Mouse (Mus musculus): ENCODE measurements around the gene Bloc1s3. TPM values are rescaled to one million over a fixed set of nuclear protein-coding genes. Genes with fewer than 3 reads are reported as not detected.

The Bloc1s3 gene
- polyA plus RNA-seq (2012; rRNA removed) = 7.9 and 8.1 TPM in 2 replicates

DNA sequence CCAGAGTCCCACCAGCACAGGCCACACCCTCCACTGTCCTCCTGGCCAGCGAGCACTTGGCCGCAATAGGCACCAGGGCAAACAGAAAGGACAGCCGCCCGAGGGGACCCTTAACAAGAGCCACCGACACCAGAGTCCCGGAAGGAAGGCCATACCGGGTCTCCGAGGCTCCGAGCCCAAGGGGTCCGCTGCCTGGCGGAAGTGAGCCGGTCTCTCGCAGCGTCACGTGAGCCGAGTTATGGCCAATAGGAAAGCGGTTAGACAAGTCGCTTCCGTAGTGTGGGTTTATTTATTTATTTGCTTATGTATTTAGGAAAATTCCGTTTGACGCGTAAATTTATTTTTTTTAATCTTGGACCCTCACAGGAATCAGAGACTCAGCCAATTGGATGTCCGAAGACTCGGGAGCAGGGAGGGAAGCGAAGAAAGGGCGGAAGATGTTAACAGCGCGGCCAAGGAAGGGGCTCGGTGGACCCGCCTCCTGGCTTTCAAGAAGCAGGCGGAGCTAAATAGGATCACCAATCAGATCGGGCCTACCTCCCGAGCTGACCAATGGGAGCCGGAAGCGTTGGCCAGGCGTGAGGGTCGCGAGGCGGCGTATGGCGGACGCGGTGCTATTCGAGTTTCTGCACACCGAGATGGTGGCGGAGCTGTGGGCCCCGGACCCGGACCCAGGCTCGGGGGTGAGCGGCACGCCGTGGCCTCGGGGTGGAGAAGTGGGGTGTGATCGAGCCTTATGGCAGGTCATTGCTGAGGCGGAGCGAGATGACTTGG lies at the start of gene Bloc1s3, which contains the start of gene Trappc6a:
Gene Bloc1s3, minus strand, starts transcription at position 218 of the 774 bp plus-strand sequence.
Gene Trappc6a, plus strand, starts transcription at position 246 of the 774 bp plus-strand sequence.
- DNase-seq (ENCODE audit: extremely low spot score in 1 of 2, low spot score in 1 of 2) = peak; percentile 90 to 96

- DNase-seq (ENCODE audit: extremely low spot score in 1 of 2, low spot score in 1 of 2) = no peak
Measured at GRCm38 (mm10) chr7:19557086-19557485, 48.9 kb upstream of the Bloc1s3 start.

GRCm38 (mm10) chr7:19554168-19554567 lies 46.0 kb upstream of the Bloc1s3 start:
- DNase-seq (ENCODE audit: extremely low spot score in 1 of 2, low spot score in 1 of 2) = peak; percentile 60 to 82

DNA sequence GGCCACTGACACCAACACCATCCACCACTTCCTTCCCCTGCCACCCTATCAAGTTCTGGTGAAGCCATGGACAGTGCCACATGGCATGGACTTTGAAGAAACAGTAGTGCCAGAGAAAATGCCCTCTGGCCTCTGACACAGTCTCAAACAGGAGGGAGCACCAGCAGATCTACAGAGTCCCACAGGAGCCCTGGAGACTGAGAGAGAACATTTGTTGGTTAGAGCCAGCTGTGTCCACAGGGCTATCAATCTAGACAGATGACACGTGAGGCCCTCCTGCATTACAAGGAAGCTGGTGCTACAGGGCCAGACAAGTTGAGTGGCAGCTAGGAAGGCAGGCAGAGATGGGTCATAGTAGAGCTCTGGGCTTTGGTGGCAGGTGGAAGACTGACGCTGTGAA lies 44.3 kb upstream of the Bloc1s3 start:
- DNase-seq (ENCODE audit: extremely low spot score in 1 of 2, low spot score in 1 of 2) = no peak

DNA sequence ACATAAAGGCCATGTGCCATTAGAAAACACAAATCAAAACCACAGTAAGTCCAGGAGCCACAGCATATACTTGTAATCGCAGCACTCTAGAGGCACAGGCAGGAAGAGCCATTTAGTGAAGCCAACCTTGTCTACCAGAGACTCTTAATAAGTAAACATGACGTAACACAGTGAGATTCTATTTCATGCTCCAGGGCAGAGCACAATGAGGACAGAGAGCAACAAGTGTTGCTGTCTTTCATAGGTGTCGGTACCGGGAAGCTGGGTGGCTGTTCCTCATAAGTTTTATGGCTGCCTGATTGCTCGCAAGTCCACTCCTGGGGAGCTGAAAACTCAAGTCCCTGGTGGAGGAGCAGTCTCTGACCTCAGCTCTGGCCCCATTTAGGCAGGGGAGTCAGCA lies 43.5 kb upstream of the Bloc1s3 start:
- DNase-seq (ENCODE audit: extremely low spot score in 1 of 2, low spot score in 1 of 2) = no peak

DNA sequence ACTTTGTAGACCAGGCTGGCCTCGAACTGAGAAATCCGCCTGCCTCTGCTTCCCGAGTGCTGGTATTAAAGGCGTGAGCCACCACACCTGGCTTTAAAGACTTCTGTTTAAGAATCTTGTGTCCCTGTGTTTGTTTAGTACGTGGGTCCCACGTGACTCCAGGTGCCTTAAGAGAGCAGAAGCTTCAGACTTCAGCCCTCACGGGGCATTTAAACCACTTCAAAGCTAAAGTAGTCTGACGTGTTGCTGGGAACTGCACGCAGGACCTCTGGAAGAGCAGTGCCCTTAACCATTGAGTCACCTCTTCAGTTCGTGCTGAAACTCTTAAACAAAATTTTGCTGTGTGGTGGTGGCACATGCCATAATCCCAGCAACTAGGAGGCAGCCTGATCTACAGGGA lies 41.2 kb upstream of the Bloc1s3 start:
- DNase-seq (ENCODE audit: extremely low spot score in 1 of 2, low spot score in 1 of 2) = no peak

DNA sequence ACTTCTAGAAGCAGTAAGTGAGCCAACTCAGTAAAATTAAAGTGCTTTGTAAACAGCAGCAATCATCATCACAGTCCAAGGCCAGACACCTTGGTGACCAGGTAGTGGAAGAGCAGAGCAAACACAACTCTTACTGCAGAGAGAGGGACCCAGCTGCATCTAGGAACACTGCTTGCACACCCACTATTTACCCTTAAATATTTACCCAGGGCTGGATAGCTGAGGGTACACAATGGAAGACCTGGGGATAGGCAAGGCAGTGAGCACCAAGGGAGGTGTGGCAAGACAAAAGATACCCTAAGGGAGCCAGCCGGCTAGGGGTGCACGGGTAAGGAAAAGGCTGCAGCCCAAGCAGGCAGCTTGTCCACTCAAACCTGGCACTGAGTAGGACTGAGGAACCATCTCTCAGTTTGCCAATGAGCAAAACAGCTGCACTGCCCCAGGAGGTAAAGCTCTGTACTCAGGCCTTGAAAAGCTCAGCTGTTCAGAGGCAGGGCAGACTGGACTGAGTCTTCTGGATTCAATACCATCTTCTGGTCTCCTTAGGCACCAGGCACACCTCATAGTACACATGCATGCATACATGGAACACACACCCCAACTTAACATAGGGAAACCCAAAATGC lies 39.3 kb upstream of the Bloc1s3 start:
- DNase-seq (ENCODE audit: extremely low spot score in 1 of 2, low spot score in 1 of 2) = no peak

- no peak for DNase-seq (ENCODE audit: extremely low spot score in 1 of 2, low spot score in 1 of 2)
Measured at GRCm38 (mm10) chr7:19546007-19546406, 37.8 kb upstream of the Bloc1s3 start.

- DNase-seq (ENCODE audit: extremely low spot score in 1 of 2, low spot score in 1 of 2) = no peak
Measured at GRCm38 (mm10) chr7:19543584-19543983, 35.4 kb upstream of the Bloc1s3 start.

GRCm38 (mm10) chr7:19542155-19542691 lies 34.1 kb upstream of the Bloc1s3 start:
- DNase-seq (ENCODE audit: extremely low spot score in 1 of 2, low spot score in 1 of 2) = no peak

- no peak for DNase-seq (ENCODE audit: extremely low spot score in 1 of 2, low spot score in 1 of 2)
Measured at GRCm38 (mm10) chr7:19541681-19542154, 33.6 kb upstream of the Bloc1s3 start.

- DNase-seq (ENCODE audit: extremely low spot score in 1 of 2, low spot score in 1 of 2) = no peak
Measured at GRCm38 (mm10) chr7:19540771-19541566, 32.8 kb upstream of the Bloc1s3 start.

GRCm38 (mm10) chr7:19534676-19535075 lies 26.5 kb upstream of the Bloc1s3 start:
- no peak for DNase-seq (ENCODE audit: extremely low spot score in 1 of 2, low spot score in 1 of 2)

DNA sequence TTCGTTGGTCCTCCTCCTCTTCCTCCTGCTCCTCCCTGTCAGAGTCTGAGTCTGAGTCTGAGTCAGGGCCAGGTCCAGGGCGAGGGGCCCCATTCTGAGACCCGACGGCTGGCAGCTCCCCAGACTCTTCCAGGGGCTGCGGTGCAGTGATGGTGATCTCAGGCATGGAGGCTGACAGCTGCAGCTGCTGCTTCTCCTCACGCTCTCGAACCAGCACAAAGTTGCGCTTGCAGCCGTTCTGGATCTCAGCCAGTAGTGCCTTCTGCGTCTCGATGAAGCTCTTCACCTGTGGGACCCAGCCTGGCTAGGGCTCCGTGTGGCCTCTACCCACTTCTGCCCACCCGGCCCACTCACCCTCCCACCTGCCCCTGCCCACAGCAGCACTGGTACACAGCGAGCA lies 24.1 kb upstream of the Bloc1s3 start:
- DNase-seq (ENCODE audit: extremely low spot score in 1 of 2, low spot score in 1 of 2) = no peak

DNA sequence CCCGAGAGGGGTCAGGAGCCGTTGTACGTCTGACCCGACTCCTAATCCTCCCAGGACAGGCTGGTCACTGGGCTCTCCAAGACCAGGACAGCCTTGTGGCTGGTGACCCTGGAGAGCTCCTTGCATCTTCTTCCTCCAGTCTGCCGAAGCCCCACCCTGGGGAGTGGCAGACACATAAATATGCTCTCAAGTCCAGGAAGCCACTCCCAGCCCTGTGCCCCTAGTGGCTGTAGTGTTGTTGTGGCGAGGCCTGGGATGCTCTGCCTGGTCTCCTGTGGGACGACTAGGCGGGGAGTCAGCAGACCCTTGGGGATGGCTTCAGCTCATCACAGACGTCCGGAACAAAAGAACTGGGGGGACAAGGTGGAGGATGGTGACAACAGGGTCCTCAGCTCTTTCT lies 22.9 kb upstream of the Bloc1s3 start:
- DNase-seq (ENCODE audit: extremely low spot score in 1 of 2, low spot score in 1 of 2) = no peak

GRCm38 (mm10) chr7:19525105-19525481 lies 16.9 kb upstream of the Bloc1s3 start:
- no peak for DNase-seq (ENCODE audit: extremely low spot score in 1 of 2, low spot score in 1 of 2)

- no peak for DNase-seq (ENCODE audit: extremely low spot score in 1 of 2, low spot score in 1 of 2)
Measured at GRCm38 (mm10) chr7:19524420-19525104, 16.4 kb upstream of the Bloc1s3 start.

DNA sequence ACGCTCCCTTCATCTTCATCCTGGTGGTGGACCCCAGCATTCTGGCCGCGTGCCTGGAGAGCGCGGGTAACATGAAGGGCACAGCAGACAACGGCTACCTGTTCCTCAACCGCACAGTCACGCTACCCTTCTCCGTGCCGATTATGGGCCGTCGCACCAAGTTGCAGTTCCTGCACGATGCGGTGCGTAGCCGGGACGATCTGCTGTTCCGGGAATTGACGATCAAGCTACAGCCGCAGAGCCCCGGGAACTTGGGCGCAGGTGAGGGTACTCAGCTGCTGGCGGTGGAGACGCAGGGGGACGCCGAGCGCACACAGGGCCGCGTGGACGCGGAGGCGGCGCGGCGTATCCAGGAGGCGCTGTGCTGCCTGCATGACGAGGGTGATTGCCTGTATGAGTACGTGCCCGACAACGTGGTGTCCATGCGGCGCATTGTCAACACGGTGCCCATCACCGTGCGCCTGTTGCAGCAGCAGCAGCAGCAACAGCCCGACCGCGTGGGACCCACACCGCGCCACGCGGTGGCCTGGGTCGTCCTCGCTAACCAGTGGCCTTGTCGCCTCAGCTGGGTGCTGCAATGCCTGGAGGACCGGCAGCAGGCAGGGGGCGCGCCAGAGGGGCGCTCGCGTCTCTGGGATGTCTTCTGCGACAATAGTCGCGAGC lies 15.7 kb upstream of the Bloc1s3 start:
- peak in 1 of 2 experiments; percentile 67 for DNase-seq (ENCODE audit: extremely low spot score in 1 of 2, low spot score in 1 of 2)

DNA sequence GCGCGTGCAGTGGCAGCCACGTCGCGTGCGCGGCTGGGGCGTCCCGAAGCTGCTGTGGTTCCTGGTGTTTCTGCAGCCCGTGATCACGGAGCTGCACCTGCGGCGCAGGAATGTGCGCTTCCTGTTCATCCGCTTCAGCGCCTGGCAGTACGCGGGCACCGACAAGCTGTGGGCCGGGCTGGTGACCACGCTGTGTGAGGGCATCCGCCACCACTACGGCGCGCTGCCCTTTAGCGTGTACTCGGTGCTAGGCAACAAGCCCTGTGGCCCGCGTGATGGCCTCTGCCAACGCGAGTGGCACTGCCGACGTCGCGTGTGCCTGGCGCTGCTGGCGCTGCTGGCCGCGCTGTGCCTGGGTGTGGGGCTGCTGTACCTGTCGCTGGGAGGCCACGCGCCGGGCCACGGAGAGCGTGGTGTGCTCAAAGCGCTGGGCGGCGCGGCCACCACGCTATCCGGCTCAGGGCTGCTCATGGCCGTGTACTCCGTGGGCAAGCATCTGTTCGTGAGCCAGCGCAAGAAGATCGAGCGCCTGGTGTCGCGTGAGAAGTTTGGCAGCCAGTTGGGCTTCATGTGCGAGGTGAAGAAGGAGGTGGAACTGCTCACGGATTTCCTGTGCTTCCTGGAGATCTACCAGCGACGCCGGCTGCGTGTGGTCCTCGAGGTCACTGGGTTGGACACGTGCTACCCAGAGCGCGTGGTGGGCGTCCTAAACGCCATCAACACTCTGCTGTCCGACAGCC lies 15.0 kb upstream of the Bloc1s3 start:
- DNase-seq (ENCODE audit: extremely low spot score in 1 of 2, low spot score in 1 of 2) = no peak
